Mouse (Mus musculus) stomach, postnatal 0 days (tissue): ENCODE data around the gene Lgals8. TPM values are rescaled to one million over a fixed set of nuclear protein-coding genes. Genes with fewer than 3 reads are reported as not detected.

ENCODE experiments used
- ATAC-seq: fragments of 200-750 bp; cut with Nextera tagmentation; 2 replicates; pipeline ENCODE4 v1.8.0; 2017; ENCODE audit not compliant: low FRiP score, low TSS enrichment
- DNase-seq: peaks from one replicate; pipeline ENCODE4 v3.0.0-alpha.2; 2016; ENCODE audit warnings: low spot score
- H3K27ac ChIP-seq: fragments of 300-500 bp; sonication (generic); replicated peaks from 2 replicates; pipeline ENCODE4 v1.5.1; 2014; ENCODE audit warnings: mild to moderate bottlenecking, control low read depth
- H3K27me3 ChIP-seq: fragments of 300-500 bp; sonication (generic); 2 replicates; pipeline ENCODE4 v1.6.1; 2014; ENCODE audit warnings: low read length; ENCODE audit not compliant: control insufficient read depth, insufficient read depth
- H3K36me3 ChIP-seq: fragments of 300-500 bp; sonication (generic); 2 replicates; pipeline ENCODE4 v1.6.1; 2014; ENCODE audit warnings: low read length, mixed read lengths; ENCODE audit not compliant: control insufficient read depth, insufficient read depth
- H3K4me1 ChIP-seq: fragments of 300-500 bp; sonication (generic); replicated peaks from 2 replicates; pipeline ENCODE4 v1.6.1; 2014; ENCODE audit warnings: antibody characterized with exemption; ENCODE audit not compliant: control insufficient read depth, insufficient read depth
- H3K4me2 ChIP-seq: fragments of 300-500 bp; sonication (generic); replicated peaks from 2 replicates; pipeline ENCODE4 v1.6.1; 2014; ENCODE audit warnings: low read depth, mild to moderate bottlenecking, control low read depth, moderate library complexity
- H3K4me3 ChIP-seq: fragments of 300-500 bp; sonication (generic); 2 replicates; pipeline ENCODE4 v1.5.1; 2014; ENCODE audit warnings: low read depth, low read length, control low read depth
- H3K9ac ChIP-seq: fragments of 300-500 bp; sonication (generic); 2 replicates; pipeline ENCODE4 v1.6.1; 2014; ENCODE audit warnings: mild to moderate bottlenecking, low read length, control low read depth, mixed read lengths
- H3K9me3 ChIP-seq: fragments of 300-500 bp; sonication (generic); 2 replicates; pipeline ENCODE4 v1.6.1; 2016; ENCODE audit warnings: low read length; ENCODE audit not compliant: control insufficient read depth
- CTCF ChIP-seq: IDR thresholded peaks from 2 replicates; pipeline ENCODE4 v1.5.1; 2016; ENCODE audit warnings: antibody characterized with exemption, low read depth, mild to moderate bottlenecking, moderate library complexity
- EP300 ChIP-seq: optimal IDR thresholded peaks from 2 replicates; pipeline ENCODE3; 2016; ENCODE audit warnings: antibody characterized with exemption
- WGBS: fragments of 180-500 bp; shearing (Covaris S2); extraction: QIAGEN DNeasy Blood & Tissue Kit; methylation state at CpG from one replicate; pipeline ENCODE4 v1.1.7; 2014; 5-methylcytosine and 5-hydroxymethylcytosine counted together
- polyA plus RNA-seq: library from polyadenylated mRNA; unstranded; fragments of >200 nt; fragmentation: Nextera tagmentation; extraction: Ambion mirVana; gene quantifications from 2 replicates; pipeline ENCODE4 v1.2.1, GENCODE M21; 2015

Lgals8 gene
- polyA plus RNA-seq, 1 experiment from 2014 or later: 24.0 TPM

- Histone ChIP-seq H3K9ac (peak within 1 kb of the TSS; percentile 76), H3K9me3 (no peaks in the 10 kb centered on the region), H3K27me3 (no peaks in the 10 kb centered on the region), H3K27ac (0 out of 2 replicates have a peak within 1 kb of the TSS, but pooled peaks have one; percentile 35), H3K4me1 (peaks cover 6% of the 10 kb centered on the region; the same call in 1 of the 2 replicates), H3K4me3 (peak within 1 kb of the TSS; percentile 83), H3K4me2 (peak within 1 kb of the TSS; percentile 91), H3K36me3 (peaks cover 4% of the 10 kb centered on the region; the same call in 1 of the 2 replicates)
- WGBS: under 1% methylated on average over 43 of the region's 43 CpGs
- TF ChIP-seq CTCF: no peak
- TF ChIP-seq EP300: no peak
- ATAC-seq (peak; percentile 98), DNase-seq (peak; percentile 97)
Measured at GRCm38 (mm10) chr13:12394609-12395505, 69.9 kb downstream of the Lgals8 start, which contains the start of gene Heatr1. Gene Heatr1, plus strand, starts transcription at chr13:12395027.

Other genes with a start within 250 kb of the Lgals8 start
- 2.2 and 2.9 TPM in 2 replicates for gene Mtr, start 206.8 kb downstream of the Lgals8 start, polyA plus RNA-seq
- 2.3 and 2.8 TPM in 2 replicates for gene Actn2, start 124.2 kb downstream of the Lgals8 start, polyA plus RNA-seq
- gene Heatr1, start 69.9 kb downstream of the Lgals8 start, polyA plus RNA-seq: 5.3 and 6.2 TPM in 2 replicates
- 2.2 and 2.4 TPM in 2 replicates for gene Edaradd, start 55.5 kb upstream of the Lgals8 start, polyA plus RNA-seq
- 7.9 TPM in 2 replicates for gene Ero1lb, start 100.9 kb upstream of the Lgals8 start, polyA plus RNA-seq